Mouse (Mus musculus): ENCODE data around the gene Dgki.

- TF ChIP-seq CTCF (IDR thresholded peaks at IDR 0.05; ENCODE audit: control insufficient read depth, insufficient read depth, insufficient read length) (no peak), MAX (IDR thresholded peaks at IDR 0.05) (no peak), USF1 (IDR thresholded peaks at IDR 0.05; ENCODE audit: low read depth) (no peak), MYOG (IDR thresholded peaks at IDR 0.05; ENCODE audit: control insufficient read depth, extremely low read depth, insufficient read length) (no peak)
These were observed 118.0 kb downstream of the Dgki start for GRCm38 (mm10) chr6:37181961-37182360.
